Mouse (Mus musculus): ENCODE measurements around the gene Cacng8.

Gene Cacng8

DNA sequence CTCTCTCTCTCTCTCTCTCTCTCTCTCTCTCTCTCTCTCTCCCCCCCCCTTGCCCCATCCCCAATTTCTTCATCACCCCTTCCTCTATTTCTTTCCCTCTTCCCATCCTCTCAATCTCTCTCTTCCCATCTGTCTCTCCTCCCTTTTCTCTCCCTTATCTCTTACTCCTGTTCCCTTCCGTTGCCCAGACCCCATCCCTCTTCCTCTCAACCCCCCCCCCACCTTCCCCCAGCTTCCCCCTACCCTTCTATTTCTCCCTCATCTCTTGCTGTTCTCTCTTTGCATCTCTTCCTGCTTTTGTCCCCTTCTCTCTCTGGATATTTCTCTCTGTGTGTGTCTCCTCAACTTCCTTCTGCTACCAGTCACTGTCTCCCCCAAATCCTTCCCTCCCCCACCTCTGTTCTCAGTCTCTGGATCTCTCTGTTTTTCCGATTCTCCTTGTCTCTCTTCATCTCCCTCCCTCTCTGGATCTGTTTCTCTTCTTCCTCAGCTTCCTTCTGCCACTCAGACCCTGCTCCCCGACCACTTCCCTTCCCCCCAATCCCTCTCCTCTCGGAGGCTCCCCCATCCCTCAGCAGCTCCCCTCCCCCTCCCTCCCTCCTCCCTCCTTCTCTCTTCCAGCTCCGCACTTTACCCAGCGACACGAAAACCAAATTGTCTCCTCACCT lies at the start of gene Cacng8:
TSS of gene Cacng8 (plus strand) at position 271 of the 668 bp plus-strand sequence.
- DNase-seq (ENCODE audit: low read depth, low spot score): no peak

DNA sequence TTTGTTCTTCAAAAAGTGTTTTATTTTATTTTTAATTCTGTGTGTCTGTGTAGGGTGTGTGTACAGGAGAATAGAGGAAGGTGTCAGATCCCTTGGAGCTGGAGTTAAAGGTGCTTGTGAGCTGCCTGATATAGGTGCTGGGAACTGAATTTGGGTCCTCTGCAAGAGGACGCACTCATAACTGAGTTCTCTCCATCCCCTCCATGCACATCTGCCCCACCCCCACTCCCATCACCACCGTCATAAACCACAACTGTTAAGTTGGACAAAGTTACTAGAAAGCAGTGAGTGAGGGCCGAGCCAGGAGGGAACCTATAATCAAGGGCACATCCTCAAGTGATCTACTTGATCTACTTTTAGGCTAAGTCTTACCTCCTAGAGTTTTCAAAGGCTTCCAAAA lies 46.6 kb upstream of the Cacng8 start:
- DNase-seq (ENCODE audit: low read depth, low spot score): no peak

DNA sequence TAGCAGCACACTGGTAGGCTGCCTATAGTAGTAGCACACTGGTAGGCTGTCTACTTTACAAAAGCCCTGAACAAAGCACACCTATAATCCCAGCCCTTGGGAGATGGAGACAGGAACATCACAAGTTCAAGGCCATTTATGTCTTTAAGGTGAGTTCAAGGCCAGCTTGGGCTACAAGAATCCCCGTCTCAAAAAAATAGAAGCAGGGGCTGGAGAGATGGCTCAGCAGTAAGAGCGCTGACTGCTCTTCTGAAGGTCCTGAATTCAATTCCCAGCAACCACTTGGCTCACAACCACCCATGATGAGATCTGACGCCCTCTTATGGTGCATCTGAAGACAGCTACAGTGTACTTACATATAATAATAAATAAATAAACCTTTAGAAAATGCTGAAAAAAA lies 45.2 kb upstream of the Cacng8 start:
- DNase-seq (ENCODE audit: low read depth, low spot score): no peak

DNA sequence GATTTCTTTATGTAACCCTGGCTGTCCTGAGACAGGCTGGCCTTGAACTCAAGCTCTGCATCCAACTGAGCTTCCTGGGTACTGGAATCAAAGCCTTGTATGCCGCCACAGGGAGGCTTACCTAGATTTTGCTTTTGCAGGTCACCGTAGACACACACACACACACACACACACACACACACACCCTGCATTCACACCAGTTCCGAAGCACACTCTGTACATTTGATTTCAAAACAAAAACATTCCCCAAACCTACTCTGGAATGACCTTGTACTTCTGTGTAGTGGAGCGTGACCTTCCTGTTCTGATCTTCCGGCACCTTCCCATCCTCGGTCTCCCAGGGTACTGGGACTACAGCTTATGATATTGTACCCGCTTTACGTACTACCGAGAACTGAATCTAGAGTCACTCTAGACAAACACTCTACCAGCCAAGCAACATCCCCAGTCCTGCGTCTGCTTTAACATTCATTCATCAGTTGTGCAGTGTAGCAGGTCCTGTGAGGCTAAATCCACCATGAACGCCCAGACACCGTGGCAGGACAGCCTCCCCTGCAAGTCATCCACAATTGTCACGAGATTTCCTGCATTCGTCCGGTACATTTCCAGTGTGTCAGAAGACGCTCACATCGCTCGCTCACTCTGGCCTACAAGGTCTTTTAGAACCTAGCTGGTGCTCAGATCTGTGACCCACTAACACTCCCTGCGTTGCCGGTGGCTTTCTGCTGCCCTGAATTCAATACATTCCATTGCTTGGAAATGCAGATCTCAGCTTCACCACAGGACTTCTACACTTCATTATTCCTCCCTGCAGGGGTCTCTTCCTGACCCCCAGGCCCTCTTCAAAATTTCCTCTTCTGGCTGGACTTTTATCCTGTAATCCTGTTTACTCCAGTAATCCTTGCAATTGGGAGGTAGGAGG lies 42.9 kb upstream of the Cacng8 start:
- no peak for DNase-seq (ENCODE audit: low read depth, low spot score)

DNA sequence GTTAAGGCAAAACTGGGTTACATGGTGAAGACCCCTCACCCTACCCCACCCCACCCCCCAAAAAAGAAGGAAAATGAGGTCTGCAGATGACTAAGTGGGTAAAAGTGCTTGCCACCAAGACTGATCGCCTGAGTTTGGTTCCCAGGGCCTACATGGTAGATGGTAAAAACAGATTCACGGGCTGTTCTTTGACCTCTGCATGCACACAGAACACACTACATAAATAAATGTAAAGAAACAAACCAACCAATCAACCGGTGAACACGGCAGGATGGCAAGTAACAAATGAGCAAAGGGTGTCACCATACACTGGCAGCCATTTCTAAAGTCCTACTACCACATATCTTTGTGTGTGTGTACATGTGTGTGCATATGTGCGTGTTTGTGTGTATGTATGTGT lies 42.2 kb upstream of the Cacng8 start:
- DNase-seq (ENCODE audit: low read depth, low spot score): no peak

DNA sequence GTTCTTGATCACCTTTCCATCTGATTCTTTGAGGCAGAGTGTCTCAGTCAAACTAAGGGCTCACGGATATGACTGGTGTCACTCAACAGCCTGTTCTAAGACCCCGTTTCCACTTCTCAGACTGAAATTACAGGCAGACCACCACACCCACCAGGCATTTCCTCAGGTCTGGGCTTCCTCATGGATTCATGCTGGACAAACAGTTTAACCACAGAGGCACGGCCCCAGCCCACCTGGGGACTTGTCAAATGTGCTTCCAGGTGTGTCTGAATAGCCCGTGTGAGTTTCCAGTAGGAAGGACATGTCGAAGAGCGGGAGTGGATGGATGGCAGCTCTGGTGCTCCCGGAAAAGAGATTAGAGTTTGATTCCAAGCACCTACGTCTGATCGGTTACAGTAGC lies 40.7 kb upstream of the Cacng8 start:
- DNase-seq (ENCODE audit: low read depth, low spot score): no peak

DNA sequence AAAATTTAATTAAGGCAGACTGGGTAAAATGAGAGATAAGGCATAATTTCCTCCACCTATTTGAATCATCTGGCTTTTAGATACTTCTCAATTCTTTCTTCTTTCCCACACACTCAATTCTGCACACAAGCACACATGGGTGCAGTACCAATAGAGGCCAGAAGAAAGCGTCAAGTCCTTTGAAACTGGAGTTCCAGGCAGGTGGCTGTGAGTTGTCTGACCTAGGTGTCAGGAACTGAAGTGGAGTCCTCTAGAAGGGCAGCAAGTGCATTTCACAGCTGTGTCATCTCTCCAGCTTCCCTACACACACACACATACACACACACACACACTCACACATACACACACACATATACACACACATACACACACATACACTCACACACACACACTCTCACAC lies 38.9 kb upstream of the Cacng8 start:
- no peak for DNase-seq (ENCODE audit: low read depth, low spot score)

DNA sequence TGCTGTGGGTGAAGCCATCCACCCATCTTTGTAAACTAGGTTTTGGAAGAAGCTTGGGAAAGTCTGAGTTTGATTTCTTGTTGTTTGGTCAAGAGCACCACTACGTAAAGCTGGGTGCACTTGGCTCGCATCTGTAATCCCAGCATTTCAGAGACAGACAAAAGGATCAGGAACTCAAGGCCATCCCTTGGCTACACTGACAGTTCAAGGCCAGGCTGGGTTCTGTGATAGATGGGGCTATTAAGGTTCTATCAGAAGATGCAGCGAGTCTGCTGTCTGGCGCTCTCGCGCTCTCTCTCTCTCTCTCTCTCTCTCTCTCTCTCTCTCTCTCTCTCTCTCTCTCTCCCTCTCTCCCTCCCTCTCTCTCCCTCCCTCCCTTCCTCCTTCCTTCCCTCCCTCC lies 35.6 kb upstream of the Cacng8 start:
- DNase-seq (ENCODE audit: low read depth, low spot score): no peak

DNA sequence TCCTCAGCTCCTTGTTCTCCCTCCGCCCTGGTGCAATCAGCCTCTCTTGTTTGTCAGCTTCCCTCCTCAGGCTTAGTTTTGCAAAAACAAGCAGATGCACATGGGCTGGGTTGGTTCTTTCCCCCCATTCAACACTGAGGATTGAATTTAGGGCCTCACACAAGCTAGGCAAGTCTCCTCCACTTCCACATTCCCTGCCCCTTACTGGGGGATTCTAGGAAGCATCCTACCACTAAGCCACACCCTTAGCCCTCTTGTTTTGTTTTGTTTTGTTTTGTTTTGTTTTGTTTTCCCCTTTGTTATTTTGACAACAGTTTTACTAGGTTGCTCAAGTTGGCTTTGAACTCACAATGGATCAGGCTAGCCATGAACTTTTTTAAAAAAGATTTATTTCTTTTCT lies 29.8 kb upstream of the Cacng8 start:
- no peak for DNase-seq (ENCODE audit: low read depth, low spot score)

DNA sequence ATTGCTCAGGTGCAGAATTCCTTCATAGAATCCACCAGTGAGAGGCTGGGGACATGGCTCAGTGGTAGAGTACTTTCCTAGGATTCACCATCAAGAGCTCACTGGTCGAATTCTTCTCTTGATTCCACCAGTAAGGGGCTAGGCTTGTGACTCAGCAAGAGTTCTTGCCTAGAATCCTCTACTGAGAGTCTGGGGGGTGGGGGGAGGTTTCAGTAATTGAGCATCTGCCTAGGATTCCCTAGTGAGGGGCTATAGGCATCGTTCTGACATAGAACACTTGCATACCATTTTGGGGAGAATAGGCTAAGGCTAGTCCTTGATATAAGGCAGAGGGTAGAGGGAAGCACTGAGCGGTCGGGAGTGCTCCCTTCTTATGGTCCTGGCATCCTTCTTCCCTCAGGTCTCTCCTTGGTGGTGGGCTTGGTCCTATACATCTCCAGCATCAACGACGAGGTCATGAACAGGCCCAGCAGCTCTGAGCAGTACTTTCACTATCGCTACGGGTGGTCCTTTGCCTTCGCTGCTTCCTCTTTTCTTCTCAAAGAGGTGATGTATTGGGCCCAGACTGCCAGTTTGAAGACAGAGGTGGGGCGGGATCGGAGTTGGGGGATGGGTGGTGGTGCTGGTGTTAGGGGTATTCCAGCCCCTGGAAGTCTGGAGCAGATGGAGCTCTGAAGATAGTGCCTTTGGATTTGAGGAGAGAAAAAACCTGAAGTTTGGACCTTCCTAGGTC lies 24.8 kb upstream of the Cacng8 start:
- no peak for DNase-seq (ENCODE audit: low read depth, low spot score)

DNA sequence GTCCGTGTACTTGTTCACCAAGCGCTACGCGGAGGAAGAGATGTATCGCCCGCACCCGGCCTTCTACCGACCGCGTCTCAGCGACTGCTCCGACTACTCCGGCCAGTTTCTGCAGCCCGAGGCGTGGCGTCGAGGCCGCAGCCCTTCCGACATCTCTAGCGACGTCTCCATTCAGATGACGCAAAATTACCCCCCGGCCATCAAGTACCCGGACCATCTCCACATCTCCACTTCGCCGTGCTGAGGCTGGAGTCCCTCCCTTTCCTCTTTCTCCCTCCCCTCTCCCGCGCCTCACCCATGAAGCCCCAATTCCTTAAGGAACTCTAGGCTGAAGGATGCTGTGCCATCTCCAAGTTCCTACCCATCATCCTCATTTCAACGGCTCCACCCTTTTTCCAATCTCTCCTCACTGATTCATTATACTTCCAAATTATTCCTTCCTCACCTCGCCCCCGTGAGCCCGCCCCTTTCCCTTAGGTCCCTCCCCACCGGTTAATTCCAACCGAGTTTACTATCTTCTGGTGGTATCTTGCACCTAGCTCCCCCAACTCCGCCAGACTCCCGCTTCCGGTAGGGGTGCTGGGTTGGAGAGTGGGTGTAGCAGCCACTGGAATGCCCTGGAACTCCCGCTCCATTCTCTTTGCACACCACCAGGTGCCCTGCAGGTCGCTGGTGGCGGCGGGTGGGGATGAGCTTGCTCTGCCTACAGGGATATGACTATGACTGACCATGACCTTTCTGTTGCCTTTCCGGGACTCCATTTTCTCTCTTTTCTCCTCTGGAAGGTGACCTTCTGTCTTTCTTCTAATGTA lies 23.6 kb upstream of the Cacng8 start:
- DNase-seq (ENCODE audit: low read depth, low spot score): no peak

DNA sequence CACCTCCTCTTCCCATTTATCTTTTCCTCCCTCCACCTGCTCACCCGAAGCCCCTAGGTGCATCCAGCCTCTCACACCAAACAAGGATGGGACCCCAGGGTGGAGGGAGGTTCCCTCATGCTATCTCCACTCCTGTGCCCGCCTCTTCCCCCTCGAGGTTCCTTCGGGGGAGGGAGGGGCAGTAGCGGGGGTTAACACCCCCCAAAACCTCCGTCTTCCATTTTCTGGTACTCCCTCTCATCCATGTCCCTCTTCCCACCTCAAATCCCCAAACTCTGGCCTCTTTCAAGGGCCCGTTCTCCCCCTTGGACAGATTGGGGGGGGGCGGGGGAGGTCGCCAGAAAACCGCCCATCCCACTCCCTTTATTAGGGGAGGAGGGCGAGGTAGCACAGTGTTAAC lies 22.9 kb upstream of the Cacng8 start:
- no peak for DNase-seq (ENCODE audit: low read depth, low spot score)

DNA sequence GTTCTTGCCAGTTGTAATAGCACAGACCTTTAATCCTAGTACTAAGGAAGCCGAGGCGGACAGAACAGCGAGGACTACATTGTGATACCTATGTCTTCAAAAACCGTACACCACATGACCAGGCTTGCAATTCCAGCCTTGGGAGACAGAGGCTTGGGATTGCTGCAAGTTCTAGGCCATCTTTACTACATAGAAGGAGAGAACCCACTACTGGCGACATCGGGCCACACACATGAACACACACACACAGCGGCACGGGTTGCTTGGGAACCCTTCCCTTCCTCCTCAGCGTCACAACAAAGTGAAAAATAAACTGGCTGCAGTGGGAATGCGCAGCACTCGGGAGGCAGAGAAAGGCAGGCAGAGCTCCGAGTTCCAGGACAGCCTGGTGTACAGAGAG lies 22.2 kb upstream of the Cacng8 start:
- DNase-seq (ENCODE audit: low read depth, low spot score): no peak

DNA sequence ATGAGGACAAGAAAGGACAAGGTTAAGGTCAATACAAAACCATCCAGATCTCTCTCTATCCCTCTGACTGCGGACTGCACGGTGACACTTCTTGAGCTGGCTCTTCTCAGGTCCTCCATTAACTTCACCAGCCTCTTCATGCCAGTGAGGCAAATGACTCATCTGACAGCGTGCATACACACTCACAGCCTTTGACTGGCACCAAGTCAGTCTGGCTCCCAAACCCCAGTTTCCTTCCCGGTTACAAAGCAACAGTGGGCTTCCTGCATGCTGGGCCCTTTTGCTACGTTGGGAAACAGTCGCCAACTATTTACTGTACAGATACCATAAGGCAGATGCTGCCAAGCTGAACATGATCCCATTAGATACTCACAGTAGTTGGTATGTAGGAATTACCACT lies 21.3 kb upstream of the Cacng8 start:
- no peak for DNase-seq (ENCODE audit: low read depth, low spot score)

DNA sequence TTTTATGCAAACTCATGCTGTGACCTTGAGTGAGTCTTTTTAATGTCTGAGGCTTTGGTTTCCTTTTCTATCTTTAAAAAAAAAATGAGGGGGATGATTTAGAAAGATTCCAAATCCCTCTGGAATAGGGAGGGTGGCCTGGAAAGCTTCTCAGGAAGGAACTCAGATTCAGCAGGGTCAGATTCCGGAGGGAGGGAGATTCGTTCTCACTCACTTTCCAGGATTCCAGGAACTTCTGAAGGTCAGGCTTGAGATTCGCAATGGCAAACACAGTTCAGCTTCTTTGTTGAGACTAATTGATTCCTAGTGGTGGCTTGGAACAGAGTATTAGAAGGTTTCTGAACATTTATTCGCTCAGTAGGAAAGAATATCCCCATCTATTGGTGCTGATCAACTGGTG lies 20.1 kb upstream of the Cacng8 start:
- DNase-seq (ENCODE audit: low read depth, low spot score): no peak

DNA sequence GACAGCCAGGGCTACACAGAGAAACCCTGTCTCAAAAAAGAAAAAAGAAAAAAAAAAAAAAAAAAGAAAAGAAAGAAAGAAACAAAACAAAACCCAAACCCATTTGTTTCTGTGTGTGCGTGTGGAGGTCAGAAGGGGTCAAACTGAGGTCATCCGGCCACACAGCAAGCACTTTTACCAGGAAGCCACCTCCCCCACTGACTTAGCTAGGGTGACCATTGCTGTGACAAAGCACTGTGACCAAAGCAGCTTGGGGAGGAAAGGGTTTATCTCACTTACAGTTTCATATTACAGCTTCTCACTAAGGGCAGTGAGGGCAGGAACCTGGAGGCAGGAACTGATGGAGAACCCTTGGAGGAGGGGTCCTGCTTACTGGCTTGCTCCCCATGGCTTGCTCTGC lies 18.1 kb upstream of the Cacng8 start:
- no peak for DNase-seq (ENCODE audit: low read depth, low spot score)

DNA sequence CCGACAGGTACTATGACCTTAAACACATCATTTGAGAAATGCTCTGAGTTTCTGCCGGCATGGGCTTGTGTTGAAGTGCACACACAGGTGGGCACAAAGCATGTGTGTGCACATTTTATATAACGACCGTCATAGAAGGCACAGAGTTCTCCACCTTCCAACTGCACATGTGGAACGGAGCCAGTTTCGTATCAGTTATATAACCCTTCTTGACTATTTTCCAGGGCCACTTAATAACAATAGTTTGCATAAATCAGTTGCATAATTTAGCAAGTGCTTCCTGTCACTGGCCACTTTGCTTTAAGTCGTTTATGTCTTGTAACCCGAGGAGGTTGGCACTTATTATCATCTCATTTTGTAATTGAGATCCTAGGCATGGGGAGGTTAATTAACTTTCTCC lies 16.7 kb upstream of the Cacng8 start:
- no peak for DNase-seq (ENCODE audit: low read depth, low spot score)

DNA sequence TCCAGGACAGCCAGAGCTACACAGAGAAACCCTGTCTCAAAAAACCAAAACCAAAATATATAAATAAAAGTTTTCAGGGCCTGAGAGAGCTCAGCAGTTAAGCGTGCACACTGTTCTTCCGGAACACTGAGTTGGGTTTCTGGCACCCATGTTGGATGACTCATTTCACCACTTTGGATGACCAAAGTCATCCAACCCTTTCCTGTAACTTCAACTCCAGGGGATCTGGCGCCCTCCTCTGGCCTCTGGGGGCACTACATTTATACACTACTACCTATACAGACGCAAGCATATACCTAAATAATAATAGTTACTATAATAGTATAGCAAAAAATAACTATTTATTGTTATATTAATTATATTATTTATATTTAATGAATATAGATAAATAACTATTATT lies 13.7 kb upstream of the Cacng8 start:
- DNase-seq (ENCODE audit: low read depth, low spot score): peak; percentile 6

DNA sequence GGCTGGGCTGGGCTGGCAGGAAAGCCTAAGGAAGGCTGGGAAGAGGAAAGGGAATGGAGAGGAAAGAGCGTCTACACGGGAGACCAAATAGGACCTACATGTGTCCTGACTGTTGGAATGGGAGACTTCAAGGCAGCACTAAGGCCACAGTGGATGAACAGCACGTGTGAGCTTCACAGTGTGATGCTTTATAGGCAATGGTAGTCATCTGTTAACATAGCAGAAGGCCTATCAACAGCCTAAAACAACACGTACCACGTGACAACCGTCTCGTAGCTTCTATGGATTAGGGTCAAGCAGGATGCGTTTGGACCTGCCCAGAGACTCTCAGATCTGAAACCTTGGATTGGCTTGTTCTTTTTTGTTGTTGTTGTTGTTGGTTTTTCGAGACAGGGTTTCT lies 8.4 kb upstream of the Cacng8 start:
- DNase-seq (ENCODE audit: low read depth, low spot score): no peak

DNA sequence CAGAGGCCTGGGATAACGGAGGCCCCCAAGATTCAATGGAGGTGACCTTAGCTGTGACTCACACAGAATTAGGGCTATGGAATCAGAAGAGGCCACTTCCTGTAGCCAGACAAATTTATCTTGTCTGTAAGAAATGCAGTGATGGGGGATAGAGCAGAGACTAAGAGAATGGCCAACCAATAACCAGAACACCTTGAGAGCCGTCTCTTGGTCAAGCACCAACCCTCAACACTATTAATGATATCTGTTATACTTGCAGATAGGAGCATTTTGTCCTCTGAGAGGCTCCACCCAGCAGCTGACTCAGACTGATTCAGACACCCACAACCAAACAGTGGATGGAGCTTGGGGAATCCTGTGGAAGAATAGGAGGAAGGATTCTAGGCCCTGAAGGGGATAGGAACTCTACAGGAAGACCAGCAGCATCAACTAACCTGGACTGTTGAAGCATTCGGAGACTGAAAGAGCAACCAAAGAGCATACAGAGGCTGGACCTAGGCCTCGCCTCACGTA lies 5.6 kb upstream of the Cacng8 start:
- DNase-seq (ENCODE audit: low read depth, low spot score): no peak

DNA sequence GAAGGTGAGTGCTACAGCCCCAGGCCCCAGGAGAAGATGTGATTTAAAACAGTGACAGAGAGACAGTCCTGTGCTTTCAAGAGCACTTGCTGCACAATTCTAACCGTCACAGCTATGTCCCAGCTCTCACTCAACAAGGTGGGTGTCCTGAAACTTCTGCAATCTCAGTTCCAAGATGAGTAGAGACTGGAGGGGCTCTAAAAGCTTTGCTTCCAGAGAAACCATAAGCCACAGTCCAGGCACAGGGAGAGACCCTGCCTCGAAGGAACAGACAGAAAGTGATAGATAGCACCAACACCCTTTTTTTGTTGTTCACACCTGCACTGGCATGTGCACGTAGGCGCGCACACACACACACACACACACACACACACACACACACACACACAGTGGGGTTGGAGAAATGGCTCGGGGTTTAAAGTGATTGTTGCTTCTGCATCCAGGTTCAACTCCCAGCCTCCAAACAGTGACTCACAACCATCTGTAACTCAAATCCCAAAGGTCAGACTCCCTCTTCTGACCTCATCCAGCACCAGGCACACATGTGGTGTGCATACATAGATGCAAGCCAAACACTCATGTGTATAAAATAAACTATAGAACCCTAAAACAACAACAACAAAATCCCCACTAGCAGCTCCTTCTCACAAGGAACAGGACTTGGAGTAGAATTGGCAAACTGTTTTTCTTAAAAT lies 4.3 kb upstream of the Cacng8 start:
- no peak for DNase-seq (ENCODE audit: low read depth, low spot score)
